Mouse (Mus musculus): ENCODE data around the gene Tspo2. TPM values are rescaled to one million over a fixed set of nuclear protein-coding genes. Genes with fewer than 3 reads are reported as not detected.

The Tspo2 gene
- polyA plus RNA-seq, 1 experiment from 2014 or later, result 0.17 TPM

DNA sequence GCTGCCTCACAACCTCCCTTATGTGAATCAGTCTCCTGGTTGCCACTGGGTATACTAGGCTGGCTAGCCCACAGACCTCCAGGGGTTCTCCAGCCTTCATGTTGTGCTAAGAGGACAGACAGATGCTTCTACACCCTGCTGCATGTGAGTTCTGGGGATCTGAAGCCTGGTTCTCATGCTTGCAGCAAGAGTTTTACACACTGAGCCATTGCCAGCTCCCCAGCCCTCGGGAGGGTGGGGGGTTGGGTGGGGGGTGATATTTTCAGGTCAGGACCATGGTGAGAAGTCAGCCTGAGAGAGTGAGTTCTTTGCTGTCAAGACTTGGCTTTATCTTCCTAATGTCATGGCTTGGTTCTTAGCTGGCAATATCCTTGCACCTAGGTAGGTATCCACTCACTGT is 32.5 kb downstream of the Tspo2 start:
- DNase-seq (ENCODE audit: low spot score), result no peak

DNA sequence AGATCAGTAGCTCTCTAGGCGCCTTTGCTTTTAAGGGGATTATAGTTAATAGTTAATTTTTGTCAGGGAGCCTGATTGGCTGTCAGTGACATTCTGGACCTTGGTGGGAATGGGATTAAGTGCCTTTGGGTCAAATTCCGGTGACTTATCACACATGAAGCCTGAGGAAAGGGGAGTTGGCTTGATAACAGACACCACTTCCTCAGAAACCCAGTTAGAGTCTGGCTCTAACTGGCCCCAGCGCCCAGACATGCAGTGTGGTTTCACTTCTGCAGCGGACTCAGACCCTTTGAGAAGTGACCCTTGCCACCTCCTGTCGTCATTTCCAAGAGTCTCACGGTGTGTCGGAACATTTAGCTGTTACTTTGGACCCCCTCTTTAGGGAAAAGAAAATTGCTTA is 33.1 kb downstream of the Tspo2 start:
- DNase-seq (ENCODE audit: low spot score), result no peak

DNA sequence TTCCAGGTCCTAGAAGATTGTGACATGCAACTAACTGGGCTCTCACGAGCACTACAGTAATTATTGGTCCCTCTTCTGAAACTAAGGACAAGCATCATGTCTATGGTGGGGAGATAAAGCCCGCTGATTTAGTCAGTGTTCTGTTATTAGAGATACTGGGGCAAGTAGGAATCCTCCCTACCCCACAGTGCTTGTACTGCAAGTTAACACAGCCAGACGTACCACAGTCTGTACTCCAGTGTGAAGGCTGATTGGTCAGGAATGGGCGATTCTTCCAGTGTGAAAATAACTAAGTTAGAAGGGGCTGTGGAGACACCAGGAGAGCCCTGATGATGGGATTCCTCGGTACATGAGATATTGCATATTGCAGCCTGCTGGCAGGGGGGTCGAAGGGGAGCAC is 33.8 kb downstream of the Tspo2 start:
- DNase-seq (ENCODE audit: low spot score), result no peak

DNA sequence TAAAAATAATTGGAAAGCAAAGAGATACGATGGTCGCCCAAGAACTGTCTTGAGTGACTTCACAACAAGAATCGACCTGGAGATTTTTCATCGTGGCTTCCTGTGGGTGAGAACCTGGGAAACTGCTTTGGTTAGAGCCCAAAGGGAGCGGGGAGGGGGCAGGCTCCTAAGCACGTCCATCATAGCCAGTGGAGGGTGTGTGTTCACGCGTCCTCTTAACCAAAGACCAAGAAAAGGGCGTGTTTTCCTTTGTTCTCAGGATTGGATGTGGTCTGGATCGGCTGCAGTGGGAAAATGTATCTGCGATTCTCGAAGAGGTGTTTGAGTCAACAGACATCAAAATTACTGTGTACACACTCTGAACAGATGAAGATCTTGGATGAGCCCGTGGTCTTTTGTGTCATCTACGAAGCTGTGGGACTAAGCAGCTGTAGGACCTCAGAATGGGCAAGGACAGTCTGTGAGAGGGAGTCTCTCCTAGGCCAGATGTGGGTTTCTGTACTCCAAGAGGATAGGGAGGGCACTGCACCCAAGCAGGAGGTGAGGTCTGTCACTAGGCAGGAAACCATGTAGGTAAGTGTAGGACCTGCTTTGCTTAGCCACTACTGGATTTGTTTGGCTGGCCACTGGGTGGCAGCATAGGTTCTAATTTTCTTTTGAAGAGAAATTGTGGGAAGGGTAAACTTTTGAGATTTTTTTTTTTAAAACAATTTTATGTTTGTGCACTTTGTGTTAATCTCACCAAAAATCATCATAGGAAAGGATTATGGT is 34.7 kb downstream of the Tspo2 start:
- peak; percentile 76 for DNase-seq (ENCODE audit: low spot score)

DNA sequence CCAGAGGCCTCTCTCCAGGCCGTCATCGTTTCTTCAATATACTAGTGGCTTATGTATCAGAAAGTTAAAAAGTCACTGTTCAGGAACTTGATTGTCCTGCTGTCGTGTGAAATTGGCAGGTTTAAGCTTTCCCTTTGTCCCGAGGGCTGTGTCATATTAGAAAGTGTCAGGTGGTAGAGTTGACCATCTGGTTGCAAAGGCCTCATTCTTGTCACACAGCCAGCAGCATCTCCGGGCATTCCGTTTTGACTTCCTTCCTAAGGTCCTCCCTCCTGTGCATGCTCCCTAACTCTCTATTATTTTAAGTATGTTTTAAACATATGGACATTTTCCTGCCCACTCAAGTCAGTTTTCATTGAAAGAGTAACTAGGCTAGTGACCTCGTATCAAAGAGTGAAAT is 35.3 kb downstream of the Tspo2 start:
- DNase-seq (ENCODE audit: low spot score), result no peak

DNA sequence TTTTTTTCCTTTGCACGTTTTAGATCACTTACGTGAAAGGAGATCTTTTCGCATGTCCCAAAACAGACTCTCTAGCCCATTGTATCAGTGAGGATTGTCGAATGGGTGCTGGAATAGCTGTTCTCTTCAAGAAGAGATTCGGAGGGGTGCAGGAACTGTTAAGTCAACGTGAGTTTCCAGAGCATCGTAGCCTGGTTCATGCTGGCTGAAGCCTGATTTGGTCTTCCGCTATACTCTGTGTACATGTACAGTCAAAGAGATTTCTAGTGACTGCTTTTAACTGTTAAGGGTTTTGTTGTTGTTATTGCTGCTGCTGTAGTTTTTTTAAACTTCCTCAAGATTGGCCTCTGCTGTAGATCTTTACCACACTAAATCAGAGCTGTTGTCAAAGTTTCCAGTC is 40.1 kb downstream of the Tspo2 start:
- DNase-seq (ENCODE audit: low spot score), result no peak

DNA sequence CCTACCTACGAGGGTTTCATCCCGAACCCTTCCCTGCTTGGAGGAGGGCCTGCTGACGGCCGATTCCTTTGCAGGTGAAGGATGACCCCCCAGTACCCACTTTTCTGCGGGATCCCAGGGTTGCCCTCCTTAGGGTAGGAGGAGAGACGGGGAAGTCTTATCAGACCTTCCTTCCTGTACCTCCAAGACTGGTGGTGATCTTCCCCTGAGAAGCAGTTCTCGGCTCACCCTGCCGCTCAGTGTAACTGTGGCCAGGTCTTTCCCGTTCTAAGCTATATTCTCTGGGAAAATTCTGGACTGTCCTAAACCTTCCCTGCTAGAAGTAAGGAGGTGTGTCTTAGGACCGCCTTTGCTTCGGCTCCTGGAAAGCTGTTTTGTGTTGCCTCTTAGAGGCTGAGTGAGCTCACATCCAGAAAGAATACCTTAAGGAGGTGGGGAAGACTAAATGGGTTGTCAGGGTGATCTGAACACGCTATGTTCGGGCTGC is 41.0 kb downstream of the Tspo2 start:
- no peak for DNase-seq (ENCODE audit: low spot score)

DNA sequence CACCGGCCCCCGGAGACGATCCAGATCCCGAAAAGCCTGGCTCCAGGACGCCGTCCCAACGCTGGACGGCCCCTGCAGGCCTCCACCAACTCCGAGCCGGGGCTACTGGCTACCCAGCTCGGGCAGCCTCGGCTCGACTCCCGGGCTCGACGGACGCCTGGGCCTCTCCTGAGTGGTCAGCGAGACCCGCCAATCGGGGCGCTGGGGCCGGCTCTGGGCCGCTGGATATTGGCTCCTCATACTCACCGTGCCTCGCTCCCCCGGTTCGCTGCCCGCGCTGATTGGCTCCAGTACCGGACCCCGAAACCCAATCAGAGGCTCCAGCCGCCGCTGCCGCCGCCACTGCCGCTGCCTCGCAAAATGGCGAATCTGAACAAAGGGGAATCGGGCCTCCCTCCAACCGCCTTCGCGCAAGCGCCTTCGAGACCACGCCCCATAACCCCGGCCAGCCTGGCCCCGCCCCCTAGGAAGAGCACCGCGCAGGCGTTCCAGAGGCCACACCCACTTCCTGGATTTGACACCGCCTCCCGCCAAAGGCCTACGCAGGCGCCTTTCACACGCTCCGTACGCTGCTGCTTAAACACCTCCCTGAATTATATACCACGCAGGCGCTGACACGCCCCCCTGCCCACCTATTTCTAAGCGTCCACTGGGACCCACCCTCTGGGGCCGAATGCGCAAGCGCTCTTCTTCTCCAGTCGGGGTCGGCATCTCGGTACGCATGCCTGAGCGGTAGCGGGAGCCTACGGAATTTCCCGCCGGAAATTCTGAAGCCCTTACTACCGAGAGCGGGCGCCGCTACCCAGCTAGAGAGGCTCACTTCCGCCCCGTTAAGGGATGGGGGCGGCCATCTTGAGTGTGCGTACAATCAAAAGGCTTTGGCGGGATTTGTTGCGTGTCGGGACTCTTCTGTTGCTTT is 41.7 kb downstream of the Tspo2 start, which contains the start of the genes Nfya and Oard1:
Nfya (minus strand) TSS at position 527 of the 919 bp plus-strand sequence.
Oard1 (plus strand) TSS at position 635 of the 919 bp plus-strand sequence.
- DNase-seq (ENCODE audit: low spot score), result peak; percentile 100

DNA sequence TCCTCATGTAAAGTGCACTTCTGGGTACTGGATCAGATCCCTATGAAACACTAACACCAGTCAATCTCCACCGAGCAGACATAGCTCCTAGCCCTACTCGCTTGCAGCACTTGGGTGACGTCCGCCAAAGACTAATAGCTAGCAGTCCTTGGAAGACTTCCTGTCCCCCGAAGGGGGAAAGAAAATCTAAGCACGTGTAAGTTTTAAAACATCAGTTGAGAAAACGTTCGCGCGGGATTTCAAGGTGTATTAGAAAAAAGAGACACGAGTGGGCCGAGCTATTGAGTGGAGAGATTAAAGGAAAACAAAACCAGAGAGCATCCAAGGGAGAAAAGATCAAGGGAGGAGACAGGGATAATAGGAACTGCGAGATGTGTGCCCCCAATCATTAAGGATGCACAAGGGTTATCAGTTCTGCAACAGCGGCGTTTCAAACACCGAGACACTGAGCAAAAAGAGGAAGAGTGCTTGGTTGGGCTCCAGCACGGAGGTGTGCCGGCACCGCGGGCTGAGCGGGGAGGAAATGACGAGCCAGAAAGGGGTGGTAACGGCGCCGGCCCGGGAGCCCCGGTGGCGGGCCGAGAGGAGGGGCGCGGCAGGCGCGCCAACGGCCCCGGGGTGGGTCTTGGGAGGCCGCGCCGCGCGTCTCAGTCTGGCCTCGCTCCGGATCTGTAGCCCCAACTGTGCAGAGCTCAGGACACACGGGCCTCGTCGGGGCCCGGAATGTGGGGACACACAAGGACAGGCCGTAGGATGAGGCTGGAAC is 42.6 kb downstream of the Tspo2 start:
- peak; percentile 87 for DNase-seq (ENCODE audit: low spot score)

DNA sequence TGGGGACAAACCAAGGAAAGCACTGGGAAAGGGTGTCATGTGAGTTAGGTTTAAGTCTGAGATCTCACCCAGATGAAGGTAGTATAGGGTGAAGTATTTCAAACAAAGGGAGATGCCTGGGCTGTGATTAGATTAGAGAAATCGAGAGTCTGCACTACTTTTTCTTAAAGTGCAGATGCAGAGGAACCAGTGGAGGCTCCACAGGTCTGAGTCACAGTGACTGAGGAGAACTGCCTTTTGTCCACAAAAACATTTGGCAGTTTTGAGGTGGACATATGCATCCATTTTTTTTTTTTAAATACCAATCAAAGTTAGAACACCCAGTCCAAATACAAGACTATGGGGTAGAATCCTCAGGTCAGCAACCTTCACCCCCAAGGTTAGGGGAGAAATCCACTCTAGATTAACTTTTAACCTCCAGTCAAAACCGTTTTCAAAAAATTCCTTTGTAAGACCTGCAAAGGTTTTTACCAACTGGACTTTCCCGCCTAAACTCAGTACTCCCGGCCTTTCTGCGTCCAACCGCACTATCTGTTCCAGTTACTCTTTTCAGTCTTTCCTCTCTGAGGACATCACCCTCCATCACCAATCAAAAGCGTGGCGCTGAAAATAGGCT is 43.3 kb downstream of the Tspo2 start:
- no peak for DNase-seq (ENCODE audit: low spot score)

DNA sequence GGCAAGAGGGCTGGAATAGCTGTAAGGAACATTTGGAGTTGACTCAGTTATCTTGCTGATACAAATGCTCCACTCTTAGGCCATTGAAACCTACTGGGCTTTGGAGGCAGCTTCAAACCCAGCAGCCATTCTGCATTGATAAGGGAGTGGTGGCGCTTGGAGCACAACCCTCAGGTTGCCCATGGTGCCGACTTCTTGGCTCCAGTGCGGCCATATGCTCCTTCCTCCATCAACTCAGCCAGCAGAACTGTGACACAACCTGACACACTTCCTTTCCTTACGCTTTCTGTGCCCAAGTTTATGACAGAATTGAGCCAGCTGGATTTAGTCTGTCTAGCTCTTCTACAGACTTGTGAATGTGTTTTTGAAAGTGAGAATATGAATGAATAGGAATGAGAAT is 44.2 kb downstream of the Tspo2 start:
- DNase-seq (ENCODE audit: low spot score), result no peak

DNA sequence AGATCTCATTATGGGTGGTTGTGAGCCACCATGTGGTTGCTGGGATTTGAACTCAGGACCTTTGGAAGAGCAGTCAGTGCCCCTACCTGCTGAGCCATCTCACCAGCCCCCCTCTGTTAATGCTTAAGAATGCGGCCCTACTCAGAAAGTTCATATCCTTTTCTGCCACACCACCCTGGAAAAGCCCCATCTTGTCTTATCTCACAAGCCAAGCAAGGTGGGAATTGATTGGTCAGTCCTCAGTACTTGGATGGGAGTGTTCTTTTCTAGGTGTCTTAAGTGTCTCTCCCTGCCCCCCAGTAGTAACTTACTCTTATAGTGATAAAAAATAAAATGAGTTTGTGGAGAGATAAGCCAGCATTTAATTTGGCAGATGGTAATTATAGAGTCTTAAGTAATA is 46.6 kb downstream of the Tspo2 start:
- no peak for DNase-seq (ENCODE audit: low spot score)

DNA sequence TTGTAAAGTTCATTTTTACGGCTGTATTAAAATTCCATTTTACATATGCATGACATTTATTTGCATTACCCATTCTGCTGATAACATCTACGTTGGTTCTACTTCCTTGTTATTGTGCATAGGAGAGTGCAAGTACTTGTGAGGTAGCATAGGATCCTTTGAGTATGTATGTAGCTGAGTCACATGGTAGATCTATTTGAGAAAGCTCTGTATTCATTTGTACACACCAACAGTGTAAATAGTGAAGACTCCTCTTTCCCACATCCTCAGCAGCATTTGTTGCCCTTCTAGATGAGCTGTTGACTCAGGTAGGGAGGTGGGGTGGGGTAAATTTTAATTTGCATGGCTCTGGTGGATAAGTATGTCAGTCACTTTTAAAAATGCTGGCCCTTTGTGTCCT is 47.5 kb downstream of the Tspo2 start:
- DNase-seq (ENCODE audit: low spot score), result no peak

DNA sequence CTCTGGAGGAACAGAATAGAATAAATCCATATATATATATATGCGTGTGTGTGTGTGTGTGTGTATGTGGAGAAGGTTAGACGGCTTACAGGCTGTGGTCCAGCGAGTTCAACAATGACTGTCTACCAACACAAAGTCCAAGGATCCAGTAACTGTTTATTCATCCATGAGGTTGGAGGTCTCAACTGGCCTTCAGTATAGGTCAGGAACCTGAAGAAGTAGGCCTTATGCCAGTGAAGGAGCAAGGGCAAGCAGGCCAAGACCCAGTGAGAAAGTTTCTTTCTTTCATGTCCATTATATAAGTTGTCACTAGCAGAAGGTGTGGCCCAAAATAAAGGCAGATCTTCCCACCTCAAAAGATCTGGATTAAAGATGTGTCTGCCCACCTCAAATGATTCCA is 48.6 kb downstream of the Tspo2 start:
- DNase-seq (ENCODE audit: low spot score), result no peak

DNA sequence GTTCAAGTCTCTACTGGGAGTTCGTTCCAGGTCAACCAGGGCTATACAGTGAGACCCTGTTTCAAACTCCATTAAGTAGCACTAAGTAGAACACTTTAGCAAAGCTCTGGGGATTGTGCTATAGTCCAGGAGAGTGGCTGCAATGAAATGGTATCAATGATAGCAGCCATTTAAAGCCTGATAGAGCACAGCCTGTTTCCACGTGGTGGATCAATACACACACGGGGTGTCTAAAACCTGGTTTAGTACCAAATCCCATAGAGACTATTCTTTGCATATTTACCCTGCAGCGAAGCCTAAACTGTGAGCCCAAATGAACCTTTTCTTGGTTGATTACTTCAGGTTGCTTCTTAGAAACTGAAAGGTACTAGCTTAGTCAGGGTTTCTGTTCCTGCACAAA is 49.6 kb downstream of the Tspo2 start:
- DNase-seq (ENCODE audit: low spot score), result no peak

Other genes with a start within 250 kb of the Tspo2 start
- gene Trem1, start 218.8 kb downstream of the Tspo2 start, polyA plus RNA-seq (2015; fragmentation: Nextera tagmentation; extraction: Ambion mirVana), result 0.05 TPM in 2 replicates
- 0.14 and 0.30 TPM in 2 replicates for gene Trem3, start 203.7 kb downstream of the Tspo2 start, polyA plus RNA-seq (2015; fragmentation: Nextera tagmentation; extraction: Ambion mirVana)
- gene Treml4, start 187.2 kb downstream of the Tspo2 start, polyA plus RNA-seq (2015; fragmentation: Nextera tagmentation; extraction: Ambion mirVana), result 0.82 and 1.5 TPM in 2 replicates
- gene Treml2, start 152.0 kb downstream of the Tspo2 start, polyA plus RNA-seq (2015; fragmentation: Nextera tagmentation; extraction: Ambion mirVana), result 8.9 and 11.9 TPM in 2 replicates
- 0.53 and 0.64 TPM in 2 replicates for gene B430306N03Rik, start 135.4 kb downstream of the Tspo2 start, polyA plus RNA-seq (2015; fragmentation: Nextera tagmentation; extraction: Ambion mirVana)
- gene Trem2, start 105.1 kb downstream of the Tspo2 start, polyA plus RNA-seq (2015; fragmentation: Nextera tagmentation; extraction: Ambion mirVana), result 2.1 and 3.8 TPM in 2 replicates
- 0.10 TPM in 2 replicates for gene Treml1, start 91.6 kb downstream of the Tspo2 start, polyA plus RNA-seq (2015; fragmentation: Nextera tagmentation; extraction: Ambion mirVana)
- gene Nfya, start 41.6 kb downstream of the Tspo2 start, polyA plus RNA-seq (2015; fragmentation: Nextera tagmentation; extraction: Ambion mirVana), result 13.3 and 15.2 TPM in 2 replicates
- 71.0 and 73.3 TPM in 2 replicates for gene Oard1, start 41.5 kb downstream of the Tspo2 start, polyA plus RNA-seq (2015; fragmentation: Nextera tagmentation; extraction: Ambion mirVana)
- 0.86 and 1.6 TPM in 2 replicates for gene Apobec2, start 18.6 kb downstream of the Tspo2 start, polyA plus RNA-seq (2015; fragmentation: Nextera tagmentation; extraction: Ambion mirVana)
- 17.2 and 21.6 TPM in 2 replicates for gene Unc5cl, start 3.4 kb upstream of the Tspo2 start, polyA plus RNA-seq (2015; fragmentation: Nextera tagmentation; extraction: Ambion mirVana)

Data from thymus, postnatal 0 days (tissue).